ENCODE assay signal across 14 mouse cellular contexts in the genomic region with DNA sequence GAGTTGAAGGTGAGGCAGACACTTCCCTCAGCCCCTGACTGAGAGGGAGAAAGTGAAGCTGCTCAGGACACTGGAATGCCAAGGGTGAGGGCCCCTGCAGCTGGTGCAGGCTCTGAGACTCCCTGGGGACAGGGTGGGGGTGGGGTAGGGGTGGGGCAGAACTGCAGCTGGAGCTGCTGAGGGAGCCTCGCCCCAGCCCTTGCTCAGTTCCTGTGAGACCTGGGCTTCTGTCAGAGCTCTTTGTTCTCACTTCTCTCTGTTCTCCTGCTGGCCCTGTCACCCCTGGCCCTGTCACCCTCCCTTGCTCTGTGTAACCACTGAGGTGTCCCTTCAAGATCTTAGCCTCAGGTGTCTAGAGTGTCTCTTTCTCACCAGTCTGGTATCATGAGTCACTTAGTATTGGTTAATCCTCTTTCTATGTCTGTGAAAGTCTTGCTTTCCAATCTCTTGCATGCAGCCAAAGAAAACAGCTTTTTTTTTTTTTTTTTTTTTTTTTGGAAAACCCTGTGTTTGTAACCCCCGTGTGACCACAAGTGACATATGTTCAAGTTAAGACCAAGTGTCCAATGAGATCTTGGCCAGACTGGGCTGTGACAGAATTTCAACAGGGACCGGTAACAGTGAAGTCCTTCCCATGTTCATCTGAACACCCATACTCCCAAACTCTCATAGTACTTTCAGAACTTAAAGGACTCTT. TPM values are rescaled to one million over a fixed set of nuclear protein-coding genes. Genes with fewer than 3 reads are reported as not detected.
DNase-seq lines count a peak whose midpoint lies in the region; ATAC-seq and TF ChIP-seq lines count a peak whose summit lies in the region.
"Had no signal": no experiment of that assay in that cellular context is flagged by ENCODE, and none has a peak within 500 bp of the region (broad histone marks: within the 10 kb centered on the region; RNA-seq: fewer than 3 reads in every experiment).

No protein-coding gene starts in this region.

- 0 out of 2 replicates have a peak, but pooled peaks have one; percentile 39 for ATAC-seq in embryonic facial prominence, embryonic 11.5 days (replicated peaks; ENCODE audit: insufficient number of reproducible peaks, low FRiP score, low TSS enrichment, low read depth)
- ATAC-seq in kidney, postnatal 0 days (replicated peaks; ENCODE audit: low FRiP score, low read depth), result peak; percentile 46; the same call in 1 of the 2 replicates
- 0 out of 2 replicates have a peak, but pooled peaks have one; percentile 58 for ATAC-seq in intestine, embryonic 15.5 days
- ATAC-seq in hindbrain, embryonic 13.5 days (ENCODE audit: low FRiP score), result no peak

- DNase-seq in embryonic facial prominence, embryonic 11.5 days (ENCODE audit: low spot score), result no peak
- no peak for DNase-seq in embryonic facial prominence, embryonic 10.5 days (ENCODE audit: low spot score)
- DNase-seq in kidney, postnatal 0 days (ENCODE audit: low spot score), result no peak
- DNase-seq in kidney, adult 2 months, result no peak
- DNase-seq in 3134 (ENCODE audit: extremely low read depth, insufficient read length, low spot score), result peak; percentile 50
- no peak for DNase-seq in testis, postnatal 14 days (ENCODE audit: low spot score)
- DNase-seq: cerebellum, adult 9-10 months; embryo, embryonic 11 days; midbrain, embryonic 14.5 days had no signal

- H3K4me2 ChIP-seq in embryonic facial prominence, embryonic 11.5 days (ENCODE audit: low read depth, low read length), result no peak overlapping the region
- H3K4me2 ChIP-seq in kidney, postnatal 0 days (ENCODE audit: low read length), result no peak overlapping the region
- no peak overlapping the region for H3K4me2 ChIP-seq in intestine, embryonic 15.5 days (replicated peaks)
- H3K4me2 ChIP-seq in hindbrain, embryonic 13.5 days, result no peak overlapping the region
- H3K4me2 ChIP-seq: hindbrain, embryonic 15.5 days; neural tube, embryonic 13.5 days had no signal

- H3K36me3 ChIP-seq in embryonic facial prominence, embryonic 11.5 days (replicated peaks; ENCODE audit: control insufficient read depth, insufficient read depth, low read depth, low read length), result no peaks in the 10 kb centered on the region
- no peaks in the 10 kb centered on the region for H3K36me3 ChIP-seq in embryonic facial prominence, embryonic 10.5 days (replicated peaks)
- no peaks in the 10 kb centered on the region for H3K36me3 ChIP-seq in kidney, postnatal 0 days (ENCODE audit: insufficient read depth, low read length)
- no peaks in the 10 kb centered on the region for H3K36me3 ChIP-seq in kidney, adult 2 months (ENCODE audit: control insufficient read depth, insufficient read depth, low read length)
- no peaks in the 10 kb centered on the region for H3K36me3 ChIP-seq in intestine, embryonic 15.5 days
- no peaks in the 10 kb centered on the region for H3K36me3 ChIP-seq in hindbrain, embryonic 13.5 days
- H3K36me3 ChIP-seq: hindbrain, embryonic 15.5 days; neural tube, embryonic 13.5 days had no signal

- no peaks in the 10 kb centered on the region for H3K9me3 ChIP-seq in embryonic facial prominence, embryonic 11.5 days (replicated peaks; ENCODE audit: control insufficient read depth, low read length)
- no peaks in the 10 kb centered on the region for H3K9me3 ChIP-seq in embryonic facial prominence, embryonic 10.5 days
- H3K9me3 ChIP-seq in kidney, postnatal 0 days (replicated peaks; ENCODE audit: low read length), result no peaks in the 10 kb centered on the region
- no peaks in the 10 kb centered on the region for H3K9me3 ChIP-seq in intestine, embryonic 15.5 days
- no peaks in the 10 kb centered on the region for H3K9me3 ChIP-seq in hindbrain, embryonic 13.5 days
- H3K9me3 ChIP-seq: hindbrain, embryonic 15.5 days; neural tube, embryonic 13.5 days had no signal

- H3K27me3 ChIP-seq in embryonic facial prominence, embryonic 11.5 days (ENCODE audit: control insufficient read depth, insufficient read depth, low read length), result no peaks in the 10 kb centered on the region
- H3K27me3 ChIP-seq in embryonic facial prominence, embryonic 10.5 days (replicated peaks; ENCODE audit: low read depth, poor library complexity, severe bottlenecking), result no peaks in the 10 kb centered on the region
- H3K27me3 ChIP-seq in kidney, postnatal 0 days (ENCODE audit: insufficient read depth, low read length), result no peaks in the 10 kb centered on the region
- no peaks in the 10 kb centered on the region for H3K27me3 ChIP-seq in kidney, adult 2 months (replicated peaks; ENCODE audit: control insufficient read depth, insufficient read depth, low read length)
- H3K27me3 ChIP-seq in intestine, embryonic 15.5 days (replicated peaks), result no peaks in the 10 kb centered on the region
- H3K27me3 ChIP-seq in hindbrain, embryonic 13.5 days, result 0 out of 2 replicates have a peak, but pooled peaks cover 6% of the 10 kb centered on the region
- H3K27me3 ChIP-seq: hindbrain, embryonic 15.5 days; neural tube, embryonic 13.5 days had no signal

- TF ChIP-seq POLR2A in kidney, adult 2 months (IDR thresholded peaks at IDR 0.05; ENCODE audit: low read depth, low read length), result no peak

- H3K9ac ChIP-seq in embryonic facial prominence, embryonic 11.5 days (replicated peaks; ENCODE audit: low read length), result no peak overlapping the region
- H3K9ac ChIP-seq in kidney, postnatal 0 days (ENCODE audit: low read depth, low read length), result no peak overlapping the region
- H3K9ac ChIP-seq in intestine, embryonic 15.5 days, result no peak overlapping the region
- no peak overlapping the region for H3K9ac ChIP-seq in hindbrain, embryonic 13.5 days
- H3K9ac ChIP-seq: hindbrain, embryonic 15.5 days; neural tube, embryonic 13.5 days had no signal

- WGBS in embryonic facial prominence, embryonic 11.5 days, result 50% methylated on average over 3 of the region's 3 CpGs
- WGBS in embryonic facial prominence, embryonic 10.5 days, result 52% methylated on average over 3 of the region's 3 CpGs
- WGBS in kidney, postnatal 0 days, result 53% methylated on average over 3 of the region's 3 CpGs
- 56% methylated on average over 3 of the region's 3 CpGs for WGBS in kidney, adult 2 months
- 49% methylated on average over 3 of the region's 3 CpGs for WGBS in intestine, embryonic 15.5 days
- WGBS in hindbrain, embryonic 13.5 days, result 52% methylated on average over 3 of the region's 3 CpGs

- H3K27ac ChIP-seq in embryonic facial prominence, embryonic 11.5 days (replicated peaks; ENCODE audit: low read depth, low read length), result no peak overlapping the region
- H3K27ac ChIP-seq in embryonic facial prominence, embryonic 10.5 days (replicated peaks), result no peak overlapping the region
- no peak overlapping the region for H3K27ac ChIP-seq in kidney, postnatal 0 days
- no peak overlapping the region for H3K27ac ChIP-seq in kidney, adult 2 months (ENCODE audit: insufficient read depth, low read depth, low read length)
- H3K27ac ChIP-seq in intestine, embryonic 15.5 days, result no peak overlapping the region
- no peak overlapping the region for H3K27ac ChIP-seq in hindbrain, embryonic 13.5 days
- H3K27ac ChIP-seq: hindbrain, embryonic 15.5 days; left cerebral cortex, adult 2 months; neural tube, embryonic 13.5 days had no signal

- H3K4me1 ChIP-seq in embryonic facial prominence, embryonic 11.5 days (ENCODE audit: control insufficient read depth, insufficient read depth, low read length), result no peaks in the 10 kb centered on the region
- peaks cover 14% of the 10 kb centered on the region for H3K4me1 ChIP-seq in embryonic facial prominence, embryonic 10.5 days
- no peaks in the 10 kb centered on the region for H3K4me1 ChIP-seq in kidney, postnatal 0 days (replicated peaks; ENCODE audit: insufficient read depth, low read length)
- no peaks in the 10 kb centered on the region for H3K4me1 ChIP-seq in kidney, adult 2 months (ENCODE audit: control insufficient read depth, insufficient read depth, low read length)
- no peaks in the 10 kb centered on the region for H3K4me1 ChIP-seq in intestine, embryonic 15.5 days (replicated peaks)
- no peaks in the 10 kb centered on the region for H3K4me1 ChIP-seq in hindbrain, embryonic 13.5 days (replicated peaks)
- H3K4me1 ChIP-seq: hindbrain, embryonic 15.5 days; neural tube, embryonic 13.5 days had no signal

- H3K4me3 ChIP-seq in embryonic facial prominence, embryonic 11.5 days (ENCODE audit: low read depth, low read length), result no peak overlapping the region
- H3K4me3 ChIP-seq in embryonic facial prominence, embryonic 10.5 days, result no peak overlapping the region
- H3K4me3 ChIP-seq in kidney, postnatal 0 days (replicated peaks; ENCODE audit: low read depth, low read length), result no peak overlapping the region
- H3K4me3 ChIP-seq in kidney, adult 2 months (ENCODE audit: insufficient read depth, low read depth, low read length), result no peak overlapping the region
- no peak overlapping the region for H3K4me3 ChIP-seq in intestine, embryonic 15.5 days (replicated peaks)
- H3K4me3 ChIP-seq in hindbrain, embryonic 13.5 days, result no peak overlapping the region
- H3K4me3 ChIP-seq: hindbrain, embryonic 15.5 days; left cerebral cortex, adult 2 months; neural tube, embryonic 13.5 days had no signal

- no peak for TF ChIP-seq CTCF in kidney, postnatal 0 days (IDR thresholded peaks at IDR 0.05; ENCODE audit: low read depth)
- TF ChIP-seq CTCF in kidney, adult 2 months (conservative IDR thresholded peaks at IDR 0.05; ENCODE audit: insufficient read depth, insufficient read length, low read depth, low read length), result no peak

RNA-seq across cellular contexts. Expression of a gene that starts 35.8 kb away (rescaled TPM):
- 0.06 and 0.49 TPM in 2 replicates for polyA plus RNA-seq in embryonic facial prominence, embryonic 11.5 days (2014; fragmentation: Nextera tagmentation; extraction: Ambion mirVana)
- polyA plus RNA-seq in embryonic facial prominence, embryonic 10.5 days (2016; fragmentation: Nextera tagmentation; extraction: Ambion mirVana), result 0.56 and 2.1 TPM in 2 replicates
- polyA plus RNA-seq in kidney, postnatal 0 days (2015; fragmentation: Nextera tagmentation; extraction: Ambion mirVana), result 0.88 and 1.8 TPM in 2 replicates
- 0.11 and 0.14 TPM in 2 replicates for polyA plus RNA-seq in kidney, adult 2 months (2012; rRNA removed)
- not detected in 2 replicates for polyA plus RNA-seq in intestine, embryonic 15.5 days (2015; fragmentation: Nextera tagmentation; extraction: Ambion mirVana)
- 0.43 and 0.78 TPM in 2 replicates for polyA plus RNA-seq in hindbrain, embryonic 13.5 days (2015; fragmentation: Nextera tagmentation; extraction: Ambion mirVana)

RNA-seq across cellular contexts. Expression of a gene that starts 49.8 kb away (rescaled TPM):
- polyA plus RNA-seq in embryonic facial prominence, embryonic 11.5 days (2014; fragmentation: Nextera tagmentation; extraction: Ambion mirVana), result 12.9 and 14.2 TPM in 2 replicates
- polyA plus RNA-seq in embryonic facial prominence, embryonic 10.5 days (2016; fragmentation: Nextera tagmentation; extraction: Ambion mirVana), result 15.3 and 17.9 TPM in 2 replicates
- polyA plus RNA-seq in kidney, postnatal 0 days (2015; fragmentation: Nextera tagmentation; extraction: Ambion mirVana), result 2.0 and 2.2 TPM in 2 replicates
- 3,910 and 4,173 TPM in 2 replicates for polyA plus RNA-seq in kidney, adult 2 months (2012; rRNA removed)
- polyA plus RNA-seq in intestine, embryonic 15.5 days (2015; fragmentation: Nextera tagmentation; extraction: Ambion mirVana), result 5.2 TPM in 2 replicates
- polyA plus RNA-seq in hindbrain, embryonic 13.5 days (2015; fragmentation: Nextera tagmentation; extraction: Ambion mirVana), result 4.2 and 4.4 TPM in 2 replicates

Comparison
In these comparisons a context has a peak if more than half of its experiments do, and no peak if none do; other contexts are left out.
1. RNA of a gene that starts 49.8 kb away (polyA plus RNA-seq): 3,910 to 4,173 TPM in kidney, adult 2 months; 15.3 to 17.9 TPM in embryonic facial prominence, embryonic 10.5 days, 12.9 to 14.2 TPM in embryonic facial prominence, embryonic 11.5 days, 5.2 TPM in intestine, embryonic 15.5 days, 4.2 to 4.4 TPM in hindbrain, embryonic 13.5 days and 2.0 to 2.2 TPM in kidney, postnatal 0 days; every median in the first group is over 100 times any median in the second.